ENCODE assay signal across 8 mouse cellular contexts in genomic region chr4:129287472-129287981, GRCm38 (mm10). TPM values are rescaled to one million over a fixed set of nuclear protein-coding genes. Genes with fewer than 3 reads are reported as not detected.
DNase-seq lines count a peak whose midpoint lies in the region; ATAC-seq and TF ChIP-seq lines count a peak whose summit lies in the region.

TSS of gene Sync (plus strand) at chr4:129287617.

- no peaks in the 10 kb centered on the region for H3K36me3 ChIP-seq in megakaryocyte, embryonic 14.5 days (replicated peaks; ENCODE audit: low read length)
- H3K36me3 ChIP-seq in neural tube, embryonic 11.5 days (ENCODE audit: control insufficient read depth, insufficient read depth, low read length) = no peaks in the 10 kb centered on the region

- TF ChIP-seq POLR2A in cortical plate, adult 2 months (IDR thresholded peaks at IDR 0.05; ENCODE audit: extremely low read depth, insufficient read depth, low read length) = no peak

- peak within 1 kb of the TSS; percentile 58 for H3K9ac ChIP-seq in neural tube, embryonic 11.5 days (ENCODE audit: low read length)

- H3K27ac ChIP-seq in cortical plate, adult 2 months (ENCODE audit: insufficient read depth, low read length) = no peak within 1 kb of the TSS
- H3K27ac ChIP-seq in neural tube, embryonic 11.5 days (ENCODE audit: low read depth, low read length) = 0 out of 2 replicates have a peak within 1 kb of the TSS, but pooled peaks have one; percentile 35

- DNase-seq in heart, adult 8-10 months (ENCODE audit: low spot score) = no peak
- peak; percentile 26 to 61 for DNase-seq in kidney, postnatal 25 days
- DNase-seq in neural tube, embryonic 11.5 days (ENCODE audit: low spot score) = peak; percentile 47
- no peak for DNase-seq in layer of hippocampus, adult 18-20 months (ENCODE audit: low spot score in 2 of 2)
- DNase-seq in left cerebral cortex, adult 9 months (ENCODE audit: low spot score in 2 of 2) = no peak

- peaks cover 18% of the 10 kb centered on the region for H3K9me3 ChIP-seq in megakaryocyte, embryonic 14.5 days
- no peaks in the 10 kb centered on the region for H3K9me3 ChIP-seq in neural tube, embryonic 11.5 days (ENCODE audit: control insufficient read depth, low read length)

- no peak for ATAC-seq in megakaryocyte, adult 5-6 weeks (ENCODE audit: poor library complexity, severe bottlenecking)
- ATAC-seq in neural tube, embryonic 11.5 days (ENCODE audit: insufficient read depth, low FRiP score, low TSS enrichment) = peak; percentile 45; the same call in 1 of the 2 replicates

- no peak for TF ChIP-seq CTCF in cortical plate, adult 2 months (IDR thresholded peaks at IDR 0.05; ENCODE audit: extremely low read depth, insufficient read depth, low read length)

- H3K4me3 ChIP-seq in megakaryocyte, embryonic 14.5 days (replicated peaks) = peak within 1 kb of the TSS; percentile 89
- H3K4me3 ChIP-seq in cortical plate, adult 2 months (ENCODE audit: insufficient read depth, low read length) = peak within 1 kb of the TSS; percentile 33; the same call in 1 of the 2 replicates
- peak within 1 kb of the TSS; percentile 45 for H3K4me3 ChIP-seq in neural tube, embryonic 11.5 days (ENCODE audit: low read depth, low read length)

- WGBS in neural tube, embryonic 11.5 days = 0% methylated on average over 45 of the region's 53 CpGs

- H3K27me3 ChIP-seq in megakaryocyte, embryonic 14.5 days (replicated peaks) = peaks cover 75% of the 10 kb centered on the region
- H3K27me3 ChIP-seq in neural tube, embryonic 11.5 days (ENCODE audit: control insufficient read depth, insufficient read depth, low read length) = peaks cover 12% of the 10 kb centered on the region

- peak within 1 kb of the TSS; percentile 93 for H3K4me2 ChIP-seq in neural tube, embryonic 11.5 days (ENCODE audit: low read depth)

- peaks cover 25% of the 10 kb centered on the region for H3K4me1 ChIP-seq in megakaryocyte, embryonic 14.5 days
- H3K4me1 ChIP-seq in cortical plate, adult 2 months (ENCODE audit: control insufficient read depth, insufficient read depth, low read length) = peaks cover 3% of the 10 kb centered on the region; the same call in 1 of the 2 replicates
- peaks cover 11% of the 10 kb centered on the region; the same call in 1 of the 2 replicates for H3K4me1 ChIP-seq in neural tube, embryonic 11.5 days (ENCODE audit: control insufficient read depth, insufficient read depth, low read length)

RNA-seq across cellular contexts. Expression of gene Sync, which starts in this region (rescaled TPM):
- polyA plus RNA-seq in megakaryocyte, embryonic 14.5 days (2012; ENCODE audit: insufficient read depth, low replicate concordance) = not detected in 2 replicates
- not detected in 2 replicates for total RNA-seq in megakaryocyte, adult 5-6 weeks (2015)
- 1.3 TPM in 1 of 2 replicates, not detected in the other for total RNA-seq in megakaryocyte, adult 5-6 weeks (2017)
- polyA plus RNA-seq in cortical plate, adult 2 months (2012; rRNA removed) = 0.98 and 1.1 TPM in 2 replicates
- 10 to 100 TPM; 19.5 to 31.7 (median 25.4) TPM for total RNA-seq in heart, adult 8-10 months (2022)
- 1.3 and 1.6 TPM in 2 replicates for polyA plus RNA-seq in neural tube, embryonic 11.5 days (2014; fragmentation: Nextera tagmentation; extraction: Ambion mirVana)
- total RNA-seq in layer of hippocampus, adult 18-20 months (2021) = under 1 TPM; 0.99 TPM

Comparison
In these comparisons a context has a peak if more than half of its experiments do, and no peak if none do; other contexts are left out.
1. RNA of gene Sync (total RNA-seq): 19.5 to 31.7 TPM in heart, adult 8-10 months; 0.99 TPM in layer of hippocampus, adult 18-20 months and 1.3 TPM in megakaryocyte, adult 5-6 weeks; every median in the first group is over 4 times any median in the second.
2. H3K4me3 ChIP-seq: peak in every context shown above with its lines; median percentile 89 in megakaryocyte, embryonic 14.5 days; 45 in neural tube, embryonic 11.5 days; 33 in cortical plate, adult 2 months.
3. DNase-seq: peak in kidney, postnatal 25 days (2 of 2) and neural tube, embryonic 11.5 days (single experiment); none in heart, adult 8-10 months (single experiment), layer of hippocampus, adult 18-20 months (0 of 2) and left cerebral cortex, adult 9 months (0 of 2).